Mouse (Mus musculus): ENCODE results near the gene Ccdc9. TPM values are rescaled to one million over a fixed set of nuclear protein-coding genes. Genes with fewer than 3 reads are reported as not detected.

Gene Ccdc9
- polyA plus RNA-seq, 1 experiment = 35.3 TPM

Other genes with a start within 250 kb of the Ccdc9 start
- gene Bicra, start 238.9 kb downstream of the Ccdc9 start, polyA plus RNA-seq (2012; rRNA removed) = 3.7 and 6.6 TPM in 2 replicates
- 0.19 and 0.36 TPM in 2 replicates for gene Zfp541, start 225.0 kb downstream of the Ccdc9 start, polyA plus RNA-seq (2012; rRNA removed)
- 234 and 275 TPM in 2 replicates for gene Napa, start 188.3 kb downstream of the Ccdc9 start, polyA plus RNA-seq (2012; rRNA removed)
- 29.9 and 30.9 TPM in 2 replicates for gene Kptn, start 166.9 kb downstream of the Ccdc9 start, polyA plus RNA-seq (2012; rRNA removed)
- gene Slc8a2, start 157.0 kb downstream of the Ccdc9 start, polyA plus RNA-seq (2012; rRNA removed) = 0.78 and 1.3 TPM in 2 replicates
- gene Meis3, start 111.7 kb downstream of the Ccdc9 start, polyA plus RNA-seq (2012; rRNA removed) = 10.8 and 12.4 TPM in 2 replicates
- gene Dhx34, start 64.8 kb downstream of the Ccdc9 start, polyA plus RNA-seq (2012; rRNA removed) = 18.2 and 20.6 TPM in 2 replicates
- 0.62 and 0.90 TPM in 2 replicates for gene C5ar2, start 42.6 kb downstream of the Ccdc9 start, polyA plus RNA-seq (2012; rRNA removed)
- 15.3 and 16.5 TPM in 2 replicates for gene C5ar1, start 27.3 kb downstream of the Ccdc9 start, polyA plus RNA-seq (2012; rRNA removed)
- 37.4 and 49.1 TPM in 2 replicates for gene Inafm1, start 13.2 kb downstream of the Ccdc9 start, polyA plus RNA-seq (2012; rRNA removed)
- 13.2 and 14.9 TPM in 2 replicates for gene Bbc3, start 21.6 kb upstream of the Ccdc9 start, polyA plus RNA-seq (2012; rRNA removed)
- 41.0 and 47.9 TPM in 2 replicates for gene Sae1, start 101.0 kb upstream of the Ccdc9 start, polyA plus RNA-seq (2012; rRNA removed)
- gene Zc3h4, start 114.1 kb upstream of the Ccdc9 start, polyA plus RNA-seq (2012; rRNA removed) = 26.9 and 30.1 TPM in 2 replicates
- 111 and 125 TPM in 2 replicates for gene Tmem160, start 166.0 kb upstream of the Ccdc9 start, polyA plus RNA-seq (2012; rRNA removed)
- gene Npas1, start 190.9 kb upstream of the Ccdc9 start, polyA plus RNA-seq (2012; rRNA removed) = not detected in 2 replicates